Mouse (Mus musculus) kidney, adult 8-10 months (tissue): ENCODE measurements around the gene 1700025G04Rik.

Source experiments
- DNase-seq, 2 experiments: peaks; one replicate each; pipeline ENCODE4 v3.0.0; 2022

1700025G04Rik gene

DNA sequence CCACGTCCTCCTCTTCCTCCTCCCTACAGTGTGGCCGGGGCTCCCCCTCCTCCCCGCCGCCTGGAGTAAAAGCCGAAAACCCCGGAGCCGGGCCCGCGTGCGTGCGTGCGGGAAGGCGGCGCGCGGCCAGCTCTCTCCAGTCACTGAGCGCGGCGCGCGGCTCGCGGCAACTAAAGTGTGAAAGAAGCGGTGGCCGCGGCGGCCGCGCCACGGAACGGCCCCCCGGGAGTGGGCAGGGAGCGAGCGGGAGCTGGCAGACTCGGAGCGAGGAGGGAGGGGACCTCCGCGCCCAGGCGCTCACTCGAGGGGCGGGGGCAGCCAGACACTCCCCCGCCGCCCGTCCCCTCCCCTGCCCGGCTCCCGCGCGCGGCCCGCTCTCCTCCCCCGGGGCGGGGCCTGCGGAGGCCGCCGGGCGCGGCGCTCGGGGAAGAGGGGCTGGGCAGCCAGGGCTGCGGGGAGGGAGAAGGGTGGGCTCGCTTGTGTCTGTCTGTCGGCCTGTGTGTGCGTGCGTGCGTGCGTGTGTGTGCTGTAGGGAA lies at the start of gene 1700025G04Rik:
Gene 1700025G04Rik, minus strand, starts transcription at position 108 of the 536 bp plus-strand sequence.
- peak; percentile 66 for DNase-seq

DNA sequence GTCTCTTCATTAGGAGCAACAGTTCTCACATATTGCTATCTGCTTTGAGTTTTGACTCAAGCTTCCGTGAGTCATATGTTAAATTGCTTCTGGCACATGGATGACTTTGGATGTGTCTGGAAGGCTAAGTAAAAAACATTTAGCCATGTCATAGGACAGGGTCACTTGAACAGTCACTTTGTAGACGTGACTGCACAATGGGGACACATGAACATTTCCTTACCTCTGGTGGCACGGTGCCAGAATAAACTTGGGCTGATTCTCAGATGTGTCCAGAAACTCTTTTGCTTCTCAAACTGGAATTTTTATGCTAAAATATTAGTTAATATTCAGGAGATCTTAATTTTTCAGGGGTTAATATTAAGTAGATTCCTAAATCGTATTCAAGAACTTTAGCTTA lies 49.6 kb upstream of the 1700025G04Rik start:
- DNase-seq: no peak

DNA sequence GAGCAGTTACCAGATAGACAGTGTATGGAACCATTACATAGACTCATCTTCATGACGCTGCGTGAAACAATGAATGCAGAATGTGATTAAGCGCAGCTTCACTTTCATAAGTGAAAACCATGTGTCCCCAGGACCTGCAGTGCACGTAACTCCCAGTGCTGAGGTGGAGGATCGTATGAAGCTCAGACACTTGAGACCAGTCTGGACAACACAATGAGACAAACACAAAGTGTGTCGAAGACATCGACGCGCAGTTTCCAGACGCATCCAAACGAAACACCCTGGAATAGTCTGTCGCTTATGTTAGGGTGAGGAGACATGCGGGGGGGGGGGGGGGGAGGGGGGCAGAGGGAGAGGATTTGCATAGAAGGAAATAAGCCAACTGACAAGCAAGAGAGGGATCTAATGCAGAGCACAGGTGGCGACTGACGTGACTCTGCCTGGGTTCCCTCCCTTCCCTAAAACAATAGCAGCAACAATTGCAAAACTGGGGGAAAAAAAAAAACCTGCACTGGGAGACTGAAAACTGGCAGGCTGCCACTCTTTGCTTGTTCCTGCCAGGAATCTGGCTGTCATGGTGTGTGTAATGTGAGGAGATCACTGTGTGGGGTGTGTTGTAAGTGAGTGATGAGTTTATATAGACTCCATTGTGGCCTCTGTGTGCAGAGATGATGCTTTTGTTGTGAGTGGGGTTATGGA lies 40.3 kb upstream of the 1700025G04Rik start:
- no peak for DNase-seq

DNA sequence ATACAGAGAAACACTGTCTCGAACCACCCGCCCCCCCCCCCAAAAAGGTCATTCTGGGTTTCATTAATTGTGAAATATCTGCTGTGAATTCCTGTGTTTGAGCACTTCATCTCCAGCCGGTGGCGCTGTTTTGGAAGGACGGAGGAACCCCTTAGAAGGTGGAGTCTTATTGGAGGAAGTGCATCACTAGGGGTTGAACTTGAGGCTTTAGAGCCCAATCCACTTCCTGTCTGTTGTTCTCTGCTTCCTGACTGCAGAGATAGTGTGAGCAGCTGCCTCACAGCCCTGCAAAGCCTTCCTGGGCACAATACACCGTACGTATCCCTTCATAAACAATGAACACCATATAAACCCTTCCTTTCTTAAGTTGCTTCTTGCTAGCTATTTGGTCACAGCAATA lies 35.5 kb upstream of the 1700025G04Rik start:
- no peak for DNase-seq

DNA sequence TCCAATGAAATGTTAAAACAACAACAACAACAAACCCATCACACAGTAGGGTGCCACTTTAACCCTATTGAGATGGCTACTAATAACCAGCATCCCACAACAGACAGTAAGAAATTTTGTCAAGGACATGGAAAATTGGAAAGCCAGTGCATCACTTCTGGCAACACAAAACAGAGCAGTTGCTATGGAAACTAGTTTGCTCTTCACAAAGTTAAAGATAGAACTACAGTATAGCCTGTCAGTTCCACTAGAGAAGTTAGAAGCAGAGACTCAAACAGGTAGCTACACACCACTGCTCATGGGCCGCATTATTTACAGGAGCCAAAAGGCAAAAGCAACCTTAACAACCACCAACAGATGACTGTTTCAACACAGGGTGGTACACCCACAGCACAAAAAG lies 20.2 kb upstream of the 1700025G04Rik start:
- DNase-seq: no peak

DNA sequence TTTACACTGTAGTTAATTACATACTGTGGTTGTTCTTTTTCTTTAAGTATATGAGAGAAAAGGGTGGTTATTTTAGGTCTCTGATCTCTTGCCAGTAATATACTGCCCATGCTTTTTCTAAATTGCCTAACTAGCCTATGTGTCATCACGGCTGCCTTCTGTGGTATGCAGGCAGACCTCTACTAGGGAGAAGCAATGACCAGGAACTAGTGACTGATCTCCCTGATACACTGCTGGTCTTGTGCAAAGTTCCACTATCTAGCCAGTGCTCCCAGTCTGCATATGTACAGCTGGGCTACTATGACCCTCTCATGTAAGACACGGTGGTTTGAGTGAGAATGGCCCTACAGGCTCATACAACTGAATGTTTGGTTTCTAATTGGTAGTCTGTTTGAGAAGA lies 16.2 kb upstream of the 1700025G04Rik start:
- no peak for DNase-seq

DNA sequence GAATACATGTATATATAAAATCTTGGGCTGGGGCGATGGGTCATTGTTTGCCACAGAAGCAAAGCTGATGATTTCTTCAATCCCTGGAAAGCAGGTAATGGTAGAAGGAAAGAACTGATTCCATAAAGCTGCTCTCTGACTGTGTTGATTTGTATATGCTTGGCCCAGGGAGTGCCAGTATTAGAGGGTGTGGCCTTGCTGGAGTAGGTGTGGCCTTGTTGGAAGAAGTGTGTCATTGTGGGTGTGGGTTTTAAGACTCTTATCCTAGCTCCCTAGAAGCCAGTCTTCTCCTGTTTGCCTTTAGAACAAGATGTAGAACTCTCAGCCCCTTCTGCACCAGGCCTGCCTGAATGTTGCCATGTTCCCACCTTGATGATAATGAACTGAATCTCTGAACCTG lies 15.3 kb upstream of the 1700025G04Rik start:
- DNase-seq: no peak

DNA sequence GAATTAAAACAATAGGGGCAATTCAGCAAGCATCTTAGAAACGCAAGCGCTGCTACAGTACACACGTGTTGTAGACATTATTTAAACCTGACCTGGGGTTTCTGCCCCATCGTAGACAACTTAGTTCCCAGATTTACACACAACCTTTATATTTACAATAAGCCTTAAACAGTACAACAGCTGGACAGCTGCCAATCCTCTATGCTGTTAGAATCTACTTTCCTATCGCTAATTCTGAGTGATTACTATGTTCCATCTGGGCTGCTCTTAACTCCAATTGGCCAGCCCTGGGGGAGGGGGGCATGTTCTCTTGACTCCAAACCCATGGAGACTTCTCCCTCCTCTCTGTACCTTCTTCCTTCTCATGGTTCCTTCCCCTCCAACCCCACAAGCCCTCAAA lies 11.8 kb upstream of the 1700025G04Rik start:
- no peak for DNase-seq

DNA sequence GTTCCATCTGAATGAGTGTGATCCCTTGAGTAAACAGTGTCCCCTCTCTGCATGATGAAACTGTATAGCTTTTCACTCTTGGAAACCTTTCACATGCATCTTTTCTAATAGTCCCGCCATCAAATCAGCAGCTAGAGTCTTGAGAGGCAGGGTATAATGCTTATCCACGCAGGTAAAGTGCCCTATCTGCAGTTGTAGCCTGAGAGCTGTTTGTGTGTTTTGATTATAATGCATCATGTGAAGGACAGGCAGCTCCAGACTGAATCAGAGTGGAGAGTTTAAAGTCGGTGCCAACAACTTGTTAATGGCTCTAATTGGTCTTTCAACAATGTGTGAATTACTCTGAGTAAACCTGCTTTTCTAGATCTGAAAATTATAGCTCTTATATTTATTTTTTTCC lies 6.1 kb upstream of the 1700025G04Rik start:
- no peak for DNase-seq

DNA sequence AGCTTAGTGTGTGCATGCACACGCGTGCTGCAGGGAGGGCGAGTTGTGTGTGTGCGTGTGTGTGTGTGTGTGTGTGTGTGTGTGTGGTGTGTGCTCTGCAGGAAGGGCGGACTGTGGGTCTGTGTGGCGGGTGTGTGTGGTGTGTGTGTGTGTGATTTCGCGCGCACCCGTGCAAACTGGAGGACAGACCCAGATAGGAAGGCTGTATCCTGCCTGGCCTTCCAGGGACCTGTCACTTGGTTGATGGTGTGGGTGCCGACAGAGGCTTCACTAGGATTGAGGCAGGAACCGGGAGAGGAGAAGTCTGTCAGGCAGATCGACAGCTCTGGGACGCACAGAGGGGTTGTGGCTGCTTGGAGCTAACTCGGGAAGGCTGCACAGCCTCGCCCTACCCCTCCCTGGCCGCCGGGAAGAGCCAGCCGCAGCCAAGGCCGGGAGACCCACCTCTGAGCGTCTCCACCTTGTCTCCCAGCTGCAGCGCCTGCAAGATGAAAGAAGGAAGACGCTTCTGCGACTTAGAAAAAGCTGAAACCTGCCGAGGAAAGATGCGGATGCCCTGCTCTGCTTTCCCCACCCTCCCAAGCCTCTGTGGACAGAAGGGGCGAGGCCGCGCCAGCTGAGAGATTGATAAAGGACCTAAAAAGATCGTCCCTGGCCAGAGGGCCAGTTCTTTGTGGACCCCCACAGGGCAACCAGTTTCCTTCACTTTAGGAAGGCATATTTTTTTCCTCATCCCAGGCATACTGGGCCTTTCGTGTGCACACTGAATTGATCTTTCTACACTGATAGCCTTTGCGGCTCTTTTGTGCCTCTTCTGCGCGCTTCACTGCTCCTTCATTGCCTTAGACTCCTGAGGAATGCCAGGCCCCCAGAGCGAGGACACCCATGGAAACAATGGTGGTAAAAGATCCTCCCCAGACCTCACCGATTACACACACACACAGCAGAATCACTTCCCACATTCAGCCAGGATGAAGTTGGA lies 930 bp upstream of the 1700025G04Rik start:
- DNase-seq: peak; percentile 11 to 17

DNA sequence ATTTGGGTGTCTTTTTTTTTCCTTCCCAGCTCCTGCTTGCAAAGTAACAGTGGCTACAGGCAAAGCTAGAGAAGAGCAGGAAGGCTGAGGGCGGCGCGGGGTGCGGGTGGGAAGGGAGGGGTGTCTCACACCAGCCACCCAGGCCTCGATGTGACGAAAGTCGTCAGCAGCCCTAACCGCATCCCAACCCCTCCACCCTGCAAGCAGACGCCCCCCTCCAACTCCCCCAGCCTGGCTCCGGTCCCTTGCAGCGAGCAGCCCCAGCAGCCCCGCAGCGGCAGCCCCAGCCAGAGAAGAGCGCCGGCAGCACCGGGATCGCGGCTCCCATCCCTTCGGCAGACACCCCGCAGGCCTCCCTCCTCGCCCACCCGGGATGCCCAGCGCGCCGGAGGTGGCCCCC lies 399 bp downstream of the 1700025G04Rik start:
- no peak for DNase-seq

DNA sequence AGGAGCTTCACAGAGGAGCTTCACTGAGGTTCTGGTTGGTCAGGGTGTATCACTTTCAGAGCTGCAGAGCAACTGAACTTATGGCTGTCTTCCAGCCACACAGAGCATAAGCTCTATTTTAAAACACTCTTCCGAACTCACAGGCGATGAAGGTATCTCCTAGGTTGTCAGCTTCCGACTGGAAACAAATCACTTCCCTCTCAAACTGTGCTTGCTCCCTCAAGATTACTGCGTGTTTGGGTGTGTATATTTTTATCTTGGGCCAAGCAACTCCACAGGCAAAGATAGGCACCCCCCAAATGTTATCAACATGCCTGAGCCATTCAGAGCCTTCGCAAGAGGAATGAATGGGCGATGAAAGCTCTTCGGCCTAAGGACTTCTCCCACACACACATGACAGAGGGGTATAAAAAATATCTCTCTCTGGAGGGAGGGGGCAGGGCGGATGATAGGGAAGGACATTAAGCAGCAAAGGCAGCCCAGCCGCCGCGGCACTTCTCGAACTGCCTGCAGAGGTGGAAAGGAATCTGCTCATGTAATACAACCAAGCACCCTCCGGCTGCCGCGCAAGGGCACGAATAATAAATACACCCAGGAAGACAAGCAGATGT lies 1.0 kb downstream of the 1700025G04Rik start:
- peak in 1 of 2 experiments; percentile 7 for DNase-seq

DNA sequence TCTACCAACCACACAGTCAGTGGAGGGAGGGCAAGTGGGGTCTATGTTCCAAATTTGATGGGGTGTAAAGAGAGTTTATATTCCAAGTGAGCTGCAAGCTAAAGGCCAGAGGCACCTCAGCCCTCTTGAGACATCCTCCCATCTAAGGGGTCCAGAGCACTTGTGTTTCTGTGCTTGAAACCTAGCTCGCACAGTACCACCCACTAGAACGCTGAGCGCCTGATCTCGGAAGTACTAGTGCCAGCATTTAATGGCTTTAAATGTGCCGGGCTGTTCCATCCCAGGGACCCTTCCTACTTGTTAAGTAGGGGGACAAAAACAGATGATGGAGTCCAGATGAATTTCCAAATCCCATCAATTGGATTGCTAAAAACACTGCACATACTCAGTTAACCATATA lies 1.9 kb downstream of the 1700025G04Rik start:
- no peak for DNase-seq

DNA sequence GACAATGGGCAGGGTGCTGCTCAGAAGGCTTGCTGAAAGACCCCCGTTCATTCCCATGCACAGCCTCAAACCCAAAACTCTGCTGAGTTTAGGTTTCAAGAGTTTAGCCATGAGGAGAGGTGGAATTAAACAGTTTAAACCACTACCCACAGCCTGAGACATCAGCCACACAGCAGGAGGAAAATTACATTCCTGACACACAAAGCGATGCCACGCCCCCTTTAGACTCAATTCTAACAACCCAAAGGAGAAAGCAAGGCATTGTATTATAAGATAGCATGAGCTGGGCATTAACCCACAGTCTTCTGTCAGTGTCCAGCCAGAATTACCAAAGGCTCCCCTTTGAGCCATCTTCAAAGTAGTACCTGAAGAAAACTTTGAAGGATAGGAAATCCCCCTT lies 3.0 kb downstream of the 1700025G04Rik start:
- no peak for DNase-seq

DNA sequence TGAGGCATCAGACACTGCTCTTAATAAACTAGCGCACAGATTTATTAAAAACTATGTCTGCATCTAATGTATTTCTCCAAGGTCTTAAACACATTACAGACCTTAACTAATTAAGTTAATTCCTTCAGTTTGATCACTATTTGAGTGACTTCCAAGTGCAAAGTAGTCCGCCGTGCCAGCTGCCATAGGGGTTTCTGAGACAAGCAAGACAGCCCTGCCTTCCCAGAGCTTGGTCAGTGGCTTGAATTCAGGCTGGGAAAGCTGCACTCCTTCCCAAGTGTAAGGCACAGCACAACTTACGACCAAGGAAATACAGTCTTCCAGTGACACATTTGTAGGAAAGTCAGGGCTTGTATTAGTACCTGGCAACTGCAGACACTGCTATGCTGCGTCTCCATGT lies 4.4 kb downstream of the 1700025G04Rik start:
- no peak for DNase-seq

DNA sequence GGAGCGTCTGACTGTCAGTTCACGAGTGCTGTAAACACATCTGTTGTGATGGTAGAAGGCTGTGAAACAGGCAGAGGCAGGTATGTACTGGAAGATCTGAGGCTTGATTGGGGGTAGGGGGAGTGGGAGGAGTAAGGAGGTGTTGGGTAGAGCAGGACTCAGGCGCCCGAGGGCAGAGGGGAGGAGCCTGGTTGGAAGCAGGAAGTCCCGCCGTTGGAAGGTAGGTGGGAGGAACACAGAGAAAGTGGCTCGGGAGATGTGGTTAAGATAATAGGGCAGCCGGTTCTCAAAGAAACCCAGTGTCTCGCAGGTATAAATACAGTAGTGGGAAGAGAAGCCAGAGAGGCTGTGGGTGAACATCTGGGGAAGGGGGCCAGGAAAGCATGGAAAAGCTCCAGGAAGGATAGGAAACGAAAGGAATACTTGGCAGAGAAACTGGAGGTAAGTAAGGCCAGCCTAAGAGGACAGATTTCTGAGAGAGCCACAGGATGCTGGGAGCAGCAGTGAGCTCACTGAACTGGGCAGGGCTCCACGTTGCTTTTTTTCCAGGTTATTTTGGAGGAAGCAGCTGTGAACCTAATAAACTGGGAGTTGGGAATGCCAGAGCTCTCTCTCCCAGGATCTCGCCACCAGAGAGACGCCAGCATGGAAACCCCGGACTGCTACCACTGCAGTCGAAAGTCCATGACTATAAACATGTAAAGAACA lies 5.1 kb downstream of the 1700025G04Rik start:
- peak; percentile 35 to 51 for DNase-seq

DNA sequence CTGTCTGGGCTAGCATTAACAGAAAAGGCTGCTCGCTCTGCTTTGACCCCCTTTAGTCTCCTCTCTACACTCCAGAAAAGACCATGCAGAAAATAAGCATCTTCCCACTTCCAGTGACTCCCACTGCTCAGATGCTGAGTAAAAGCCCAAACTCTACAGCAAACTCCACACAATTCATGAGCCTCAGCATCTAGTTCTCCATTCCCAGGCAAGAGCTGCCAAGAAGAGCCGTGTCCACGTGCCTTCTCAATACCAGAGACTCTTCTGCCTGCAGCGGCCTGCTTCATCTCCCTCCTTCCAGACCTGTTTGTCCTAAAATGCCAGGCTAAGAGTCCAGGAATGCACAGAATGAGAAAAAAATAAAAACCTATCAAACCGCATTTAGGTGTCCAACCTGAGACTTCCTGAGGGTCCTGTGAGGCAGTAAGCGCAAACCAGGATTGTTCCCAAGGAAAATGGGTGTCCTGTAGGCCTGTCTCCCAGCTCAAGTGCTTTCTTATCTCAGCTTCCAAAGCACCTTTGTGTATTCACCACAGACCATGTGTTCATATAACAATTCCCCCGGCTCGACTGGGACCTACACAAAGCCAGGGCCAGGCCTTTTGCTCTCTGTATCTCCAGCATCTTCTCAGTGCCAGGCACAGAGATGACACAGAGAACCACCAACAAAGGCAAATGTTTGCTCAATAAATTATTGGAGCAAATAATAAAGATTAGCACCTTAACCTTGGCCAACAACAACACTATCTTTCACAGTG lies 7.8 kb downstream of the 1700025G04Rik start:
- DNase-seq: no peak

DNA sequence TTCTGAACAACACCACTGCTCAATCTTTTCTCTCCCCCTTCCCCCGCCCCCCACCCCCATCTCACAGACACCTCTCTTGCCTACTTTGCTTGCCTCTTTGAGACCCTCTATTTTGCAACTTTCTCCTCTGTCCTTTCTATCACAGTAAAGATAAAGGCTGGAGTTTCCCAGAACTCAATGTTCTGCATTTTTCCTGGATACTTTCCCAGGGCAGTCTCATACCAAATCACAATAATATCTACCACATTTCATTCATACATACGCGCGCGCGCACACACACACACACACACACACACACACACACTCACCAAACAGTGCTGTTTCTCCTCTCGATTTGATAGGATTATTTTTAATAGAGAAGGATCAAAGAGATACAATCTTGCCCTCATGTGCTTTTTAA lies 8.8 kb downstream of the 1700025G04Rik start:
- DNase-seq: no peak

DNA sequence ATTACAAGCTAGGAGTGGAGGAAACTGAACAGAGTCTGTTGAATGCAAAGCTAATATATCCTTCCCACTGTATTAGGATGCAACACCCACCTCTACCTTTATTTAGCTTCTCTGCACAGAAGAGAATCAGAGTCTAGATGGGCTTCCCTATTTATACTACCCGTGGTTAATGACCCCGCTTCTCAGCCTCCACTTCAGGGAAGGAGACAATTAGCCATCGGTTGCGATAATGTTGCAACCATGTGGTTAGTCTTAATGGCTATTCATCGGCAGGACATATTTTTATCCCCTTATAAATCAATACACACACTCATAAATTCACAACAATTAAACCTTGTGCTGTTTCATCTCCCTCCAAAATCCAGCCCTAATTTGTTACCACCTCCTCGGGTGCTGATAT lies 9.7 kb downstream of the 1700025G04Rik start:
- DNase-seq: no peak

DNA sequence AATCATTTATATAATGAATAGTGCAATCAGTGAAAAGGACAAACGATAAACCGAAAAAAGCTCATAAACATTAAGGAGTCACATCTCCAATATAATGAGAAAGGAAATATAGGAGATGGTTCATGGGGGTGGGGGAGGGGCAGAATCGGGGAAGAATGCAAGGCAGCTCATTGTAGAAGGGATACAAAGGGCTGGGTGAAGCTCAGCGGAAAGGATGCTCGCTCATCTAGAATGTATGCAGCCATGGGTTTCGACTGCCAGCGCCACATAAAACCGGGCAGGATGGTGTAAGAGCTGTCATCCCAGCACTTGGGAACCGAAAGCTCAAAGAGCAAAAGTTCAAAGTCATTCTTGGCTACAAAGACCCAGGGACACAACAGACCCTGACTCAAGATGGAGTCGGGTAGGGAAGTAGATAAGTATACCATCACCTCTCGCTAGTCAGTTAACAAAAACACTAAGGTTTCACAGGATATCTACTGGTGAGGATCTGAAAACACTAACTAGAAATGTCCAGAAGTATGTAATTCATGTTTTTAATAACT lies 12.7 kb downstream of the 1700025G04Rik start:
- DNase-seq: no peak

DNA sequence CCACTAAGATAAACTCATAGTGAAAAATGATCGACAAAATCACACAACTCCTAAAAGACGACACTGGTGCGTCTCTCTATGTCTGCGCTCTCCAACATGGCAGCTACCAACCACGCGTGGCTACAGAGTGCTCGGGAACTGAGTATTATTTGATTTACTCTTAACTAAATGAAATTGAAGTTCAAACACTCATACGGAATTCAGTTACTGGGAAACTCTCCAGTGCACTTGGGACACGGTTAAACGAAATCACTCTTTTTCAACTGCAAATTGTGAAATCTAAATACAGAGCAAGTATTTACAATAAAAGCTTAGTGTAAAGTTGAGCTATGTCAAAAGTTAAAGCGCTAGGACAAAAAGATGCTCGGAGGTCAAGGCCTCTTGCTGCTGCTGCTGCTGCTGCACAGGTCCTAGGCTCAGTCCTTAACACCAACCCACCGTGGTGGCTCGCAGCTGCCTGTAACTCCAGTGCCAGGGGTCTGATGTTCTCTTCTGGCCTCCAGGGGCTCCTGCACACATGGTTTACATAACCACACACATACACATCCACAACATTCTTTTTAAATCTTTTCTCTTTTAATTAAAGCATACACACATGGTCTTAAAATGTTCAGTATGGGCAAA lies 13.6 kb downstream of the 1700025G04Rik start:
- no peak for DNase-seq
